Mouse (Mus musculus): ENCODE data around the gene Ccdc102a. TPM values are rescaled to one million over a fixed set of nuclear protein-coding genes. Genes with fewer than 3 reads are reported as not detected.
"Not testable (repeated sequence)": the region's sequence is repeated elsewhere in the genome, so short reads cannot be mapped to it uniquely, and the experiment has no call there.

The Ccdc102a gene
- total RNA-seq, 2 experiments from 2014 or later: 0.85 TPM; not detected in 1

DNA sequence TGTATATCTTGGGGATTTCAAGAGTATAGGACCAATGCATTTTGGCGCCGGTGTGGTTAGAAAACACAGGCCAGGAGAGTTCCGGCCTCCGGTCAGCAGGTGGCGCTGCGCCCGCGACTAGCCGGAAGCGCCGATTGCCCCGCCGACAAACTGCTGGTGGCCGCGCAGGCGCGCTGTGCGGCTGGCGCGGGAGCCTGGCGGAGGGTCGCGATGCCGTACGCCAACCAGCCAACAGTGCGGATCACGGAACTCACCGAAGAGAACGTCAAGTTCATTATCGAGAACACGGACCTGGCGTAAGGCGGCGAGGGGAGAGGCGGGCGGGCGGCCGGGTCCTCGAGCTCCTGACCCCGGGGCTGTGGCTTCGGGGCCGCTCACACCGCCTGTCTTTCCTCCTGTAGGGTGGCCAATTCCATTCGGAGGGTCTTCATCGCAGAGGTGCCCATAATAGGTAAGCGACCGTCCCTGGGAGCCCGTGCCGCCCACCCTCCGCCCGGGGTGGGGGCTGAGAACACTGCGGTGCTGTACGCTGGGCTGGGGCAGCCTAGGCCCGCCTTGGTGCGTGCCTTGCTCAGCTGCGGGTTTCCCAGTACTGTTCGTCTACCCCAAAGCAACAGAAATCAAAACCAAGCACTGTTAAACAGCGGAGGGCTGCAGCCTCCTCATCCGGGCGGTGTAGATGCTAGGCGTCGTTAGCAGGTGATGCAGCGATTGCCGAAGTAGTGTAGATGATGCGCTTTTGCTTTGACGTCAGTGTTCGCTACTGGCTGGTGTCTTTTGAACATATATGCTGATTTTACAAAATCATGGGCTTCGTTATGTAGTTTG is 60.3 kb downstream of the Ccdc102a start, which contains the start of gene Polr2c:
Gene Polr2c, plus strand, starts transcription at position 105 of the 828 bp plus-strand sequence.
- peak; percentile 72 for ATAC-seq (replicated peaks; ENCODE audit: low FRiP score, low TSS enrichment, poor library complexity, severe bottlenecking)

DNA sequence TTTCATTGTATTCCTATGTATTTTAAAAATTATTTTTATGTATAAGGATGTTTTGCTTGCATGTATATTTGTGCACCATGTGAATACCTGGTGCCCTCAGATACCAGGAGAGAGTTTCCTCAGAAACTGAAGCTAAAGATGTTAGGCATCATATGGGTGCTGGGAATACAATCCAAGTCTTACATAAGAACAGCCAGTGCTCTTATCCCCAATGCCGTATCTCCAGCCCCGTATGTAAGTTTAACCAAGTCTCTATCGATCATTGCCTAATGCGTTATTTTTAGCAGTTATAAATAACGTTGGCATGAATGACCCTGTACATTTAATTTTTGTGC is 60.9 kb downstream of the Ccdc102a start:
- ATAC-seq (replicated peaks; ENCODE audit: low FRiP score, low TSS enrichment, poor library complexity, severe bottlenecking): no peak

DNA sequence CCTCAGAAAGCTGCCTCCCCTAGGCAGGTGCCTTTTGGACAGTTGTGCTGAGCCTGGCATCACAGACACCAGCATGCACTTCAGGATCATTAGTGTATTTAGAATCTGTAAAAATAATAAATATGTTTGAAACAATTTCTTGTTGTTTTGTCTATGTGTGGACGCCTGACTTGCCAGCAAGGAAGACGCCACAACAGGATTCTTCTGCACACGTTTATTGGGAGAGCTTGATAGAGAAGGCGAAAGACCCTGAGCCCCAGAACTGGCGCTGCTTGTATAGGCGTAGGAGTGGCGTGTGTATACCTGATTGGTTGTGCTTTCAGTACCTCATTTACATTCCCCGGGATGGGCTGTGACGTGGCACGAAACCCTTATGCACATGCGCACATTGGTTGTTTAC is 63.1 kb downstream of the Ccdc102a start:
- ATAC-seq (replicated peaks; ENCODE audit: low FRiP score, low TSS enrichment, poor library complexity, severe bottlenecking): not testable (repeated sequence)

Other genes with a start within 250 kb of the Ccdc102a start
- gene Pllp, start 221.8 kb downstream of the Ccdc102a start, total RNA-seq (2014; fragmentation: Nextera tagmentation): not detected in 2 replicates
- not detected in 2 replicates for gene Pllp, start 221.8 kb downstream of the Ccdc102a start, total RNA-seq (2017)
- not detected in 2 replicates for gene Ccl22, start 172.5 kb downstream of the Ccdc102a start, total RNA-seq (2014; fragmentation: Nextera tagmentation)
- not detected in 2 replicates for gene Ccl22, start 172.5 kb downstream of the Ccdc102a start, total RNA-seq (2017)
- 0.35 TPM in 1 of 2 replicates, not detected in the other for gene Cx3cl1, start 146.1 kb downstream of the Ccdc102a start, total RNA-seq (2014; fragmentation: Nextera tagmentation)
- not detected in 2 replicates for gene Cx3cl1, start 146.1 kb downstream of the Ccdc102a start, total RNA-seq (2017)
- gene Ccl17, start 107.6 kb downstream of the Ccdc102a start, total RNA-seq (2014; fragmentation: Nextera tagmentation): 1.6 and 2.0 TPM in 2 replicates
- 5.6 and 6.0 TPM in 2 replicates for gene Ccl17, start 107.6 kb downstream of the Ccdc102a start, total RNA-seq (2017)
- 64.1 and 92.7 TPM in 2 replicates for gene Coq9, start 79.8 kb downstream of the Ccdc102a start, total RNA-seq (2014; fragmentation: Nextera tagmentation)
- gene Coq9, start 79.8 kb downstream of the Ccdc102a start, total RNA-seq (2017): 46.0 and 49.4 TPM in 2 replicates
- 52.3 and 71.1 TPM in 2 replicates for gene Ciapin1, start 79.7 kb downstream of the Ccdc102a start, total RNA-seq (2014; fragmentation: Nextera tagmentation)
- 31.6 and 38.2 TPM in 2 replicates for gene Ciapin1, start 79.7 kb downstream of the Ccdc102a start, total RNA-seq (2017)
- gene Polr2c, start 60.6 kb downstream of the Ccdc102a start, total RNA-seq (2014; fragmentation: Nextera tagmentation): 62.4 and 91.6 TPM in 2 replicates
- 49.2 and 93.1 TPM in 2 replicates for gene Polr2c, start 60.6 kb downstream of the Ccdc102a start, total RNA-seq (2017)
- 1.2 TPM in 1 of 2 replicates, not detected in the other for gene Dok4, start 41.8 kb downstream of the Ccdc102a start, total RNA-seq (2014; fragmentation: Nextera tagmentation)
- gene Dok4, start 41.8 kb downstream of the Ccdc102a start, total RNA-seq (2017): 1.6 TPM in 1 of 2 replicates, not detected in the other
- gene Adgrg5, start 5.6 kb upstream of the Ccdc102a start, total RNA-seq (2014; fragmentation: Nextera tagmentation): 0.69 and 1.4 TPM in 2 replicates
- 0.30 and 1.8 TPM in 2 replicates for gene Adgrg5, start 5.6 kb upstream of the Ccdc102a start, total RNA-seq (2017)
- 150 and 156 TPM in 2 replicates for gene Adgrg1, start 56.7 kb upstream of the Ccdc102a start, total RNA-seq (2014; fragmentation: Nextera tagmentation)
- gene Adgrg1, start 56.7 kb upstream of the Ccdc102a start, total RNA-seq (2017): 85.4 and 123 TPM in 2 replicates
- gene Adgrg3, start 99.6 kb upstream of the Ccdc102a start, total RNA-seq (2014; fragmentation: Nextera tagmentation): 30.9 and 44.1 TPM in 2 replicates
- gene Adgrg3, start 99.6 kb upstream of the Ccdc102a start, total RNA-seq (2017): 20.4 and 46.4 TPM in 2 replicates
- gene Drc7, start 137.0 kb upstream of the Ccdc102a start, total RNA-seq (2014; fragmentation: Nextera tagmentation): 0.68 TPM in 1 of 2 replicates, not detected in the other
- 0.84 and 2.0 TPM in 2 replicates for gene Drc7, start 137.0 kb upstream of the Ccdc102a start, total RNA-seq (2017)
- gene Katnb1, start 163.1 kb upstream of the Ccdc102a start, total RNA-seq (2014; fragmentation: Nextera tagmentation): 7.7 and 18.8 TPM in 2 replicates
- gene Katnb1, start 163.1 kb upstream of the Ccdc102a start, total RNA-seq (2017): 19.4 and 27.5 TPM in 2 replicates